Mouse (Mus musculus) lung, adult 18-20 months (tissue): ENCODE data around the gene Ggt7.
"Not testable (repeated sequence)": the region's sequence is repeated elsewhere in the genome, so short reads cannot be mapped to it uniquely, and the experiment has no call there.

Experiments
- DNase-seq, 2 experiments: peaks; one replicate each; pipeline ENCODE4 v3.0.0; 2022; ENCODE audit warnings: mixed read lengths in 2 of 2

Gene Ggt7

GRCm38 (mm10) chr2:155517455-155518423 is at the start of gene Ggt7, which contains the start of gene Acss2:
TSS of gene Ggt7 (minus strand) at chr2:155518237.
TSS of gene Acss2 (plus strand) at chr2:155517948.
- peak; percentile 100 for DNase-seq

GRCm38 (mm10) chr2:155567751-155568150 is 49.7 kb upstream of the Ggt7 start:
- no peak for DNase-seq

DNA sequence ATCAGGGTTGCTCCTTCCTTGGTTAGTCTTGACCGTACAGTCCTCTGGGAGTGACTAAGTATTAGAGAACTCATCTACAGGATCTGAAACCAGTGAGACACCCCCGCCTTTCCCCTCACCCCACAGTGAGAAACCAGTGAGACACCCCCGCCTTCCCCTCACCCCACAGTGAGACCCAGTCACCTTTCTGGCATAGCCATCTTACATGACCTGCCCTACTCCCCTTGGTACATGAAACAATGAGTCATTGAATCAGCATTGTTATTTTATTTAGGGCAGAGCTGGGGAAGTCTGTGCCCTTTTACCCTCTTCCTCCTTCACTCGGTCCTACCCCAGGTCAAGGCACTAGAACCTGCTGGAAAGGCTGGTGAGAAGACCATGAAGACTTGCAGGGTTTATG is 44.9 kb upstream of the Ggt7 start:
- no peak for DNase-seq

DNA sequence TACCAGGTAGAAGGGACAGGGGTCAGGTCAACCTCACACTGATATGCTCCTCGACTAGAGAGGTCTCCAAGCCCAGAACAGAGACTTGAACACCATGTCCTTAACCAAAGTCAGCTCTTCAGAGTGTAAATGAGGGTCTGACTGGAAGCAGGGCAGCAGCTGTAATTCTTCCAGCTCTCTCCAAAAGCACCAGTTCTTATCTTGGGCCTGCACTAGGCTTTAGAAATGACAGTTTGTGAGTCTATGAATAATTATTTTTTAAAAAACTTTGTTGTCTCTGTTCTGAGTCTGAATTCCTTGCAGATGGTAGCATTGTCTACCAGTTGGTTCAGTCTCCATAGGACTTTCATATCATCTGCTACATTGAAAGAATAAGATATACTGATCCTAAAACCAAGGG is 44.2 kb upstream of the Ggt7 start:
- no peak for DNase-seq

DNA sequence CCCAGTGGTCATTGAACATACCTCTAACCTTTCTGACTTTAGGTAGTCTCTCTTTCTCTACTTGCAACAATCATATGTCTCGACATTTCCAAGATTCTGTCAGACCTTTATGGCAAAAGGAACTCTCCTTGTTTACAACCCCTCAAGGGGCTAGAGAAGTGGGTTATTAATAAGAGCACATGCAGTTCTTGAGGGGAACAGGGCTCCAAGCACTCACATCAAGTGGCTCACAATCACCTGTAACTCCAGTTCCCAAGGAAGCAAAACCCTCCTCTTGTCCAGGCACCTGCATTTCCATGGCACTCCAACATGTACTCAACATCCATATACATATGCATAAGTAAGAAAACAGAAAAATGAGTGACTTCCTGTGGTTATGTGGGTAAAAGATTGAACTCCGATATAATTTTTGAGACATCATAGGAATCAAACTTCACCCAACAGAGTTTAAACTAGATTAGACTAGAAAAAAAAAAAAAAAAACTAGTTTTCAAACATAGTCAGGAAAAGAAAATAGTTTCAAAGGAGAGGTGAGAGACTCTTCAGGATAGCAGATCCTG is 36.5 kb upstream of the Ggt7 start:
- DNase-seq: peak in 1 of 2 experiments; percentile 37

DNA sequence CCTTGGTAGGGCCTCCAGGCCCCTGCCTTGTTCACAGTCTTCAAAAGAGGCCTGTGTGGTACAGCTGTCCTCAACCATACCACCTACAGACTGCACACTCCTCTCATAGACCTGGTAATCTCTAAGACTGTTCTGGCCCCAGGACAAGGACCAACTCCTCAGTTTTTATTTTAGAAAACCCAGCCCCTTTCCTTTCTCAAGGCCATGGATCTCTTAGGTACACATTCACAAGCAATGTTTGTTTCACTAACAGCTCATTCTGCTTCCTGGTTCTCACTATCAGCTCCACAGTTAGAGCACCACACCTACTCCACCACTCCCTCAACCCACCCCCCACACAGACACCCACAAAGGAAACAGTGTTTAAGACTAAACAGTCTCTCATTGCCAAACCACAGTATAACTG is 34.9 kb upstream of the Ggt7 start:
- DNase-seq: peak; percentile 39 to 59

DNA sequence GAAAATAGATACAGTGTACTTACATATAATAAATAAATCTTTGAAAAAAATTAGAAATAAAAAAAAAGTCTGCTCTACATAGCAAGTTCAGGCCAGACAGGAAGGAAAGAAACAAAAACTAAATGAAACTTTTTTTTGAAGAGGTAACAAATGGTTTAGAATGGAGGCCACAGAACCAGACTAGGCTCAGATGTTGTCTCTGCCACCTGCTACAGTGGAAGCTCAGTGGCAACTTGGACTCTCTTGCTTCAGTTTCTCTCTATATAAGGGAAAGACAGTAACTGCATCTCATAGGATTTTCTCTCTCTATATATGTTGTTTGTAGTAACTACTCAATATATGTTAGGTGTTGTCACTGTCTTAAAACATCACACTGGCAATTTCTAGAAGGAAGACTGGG is 34.3 kb upstream of the Ggt7 start:
- DNase-seq: no peak

- DNase-seq: no peak
Observed at GRCm38 (mm10) chr2:155546955-155547354, 28.9 kb upstream of the Ggt7 start.

DNA sequence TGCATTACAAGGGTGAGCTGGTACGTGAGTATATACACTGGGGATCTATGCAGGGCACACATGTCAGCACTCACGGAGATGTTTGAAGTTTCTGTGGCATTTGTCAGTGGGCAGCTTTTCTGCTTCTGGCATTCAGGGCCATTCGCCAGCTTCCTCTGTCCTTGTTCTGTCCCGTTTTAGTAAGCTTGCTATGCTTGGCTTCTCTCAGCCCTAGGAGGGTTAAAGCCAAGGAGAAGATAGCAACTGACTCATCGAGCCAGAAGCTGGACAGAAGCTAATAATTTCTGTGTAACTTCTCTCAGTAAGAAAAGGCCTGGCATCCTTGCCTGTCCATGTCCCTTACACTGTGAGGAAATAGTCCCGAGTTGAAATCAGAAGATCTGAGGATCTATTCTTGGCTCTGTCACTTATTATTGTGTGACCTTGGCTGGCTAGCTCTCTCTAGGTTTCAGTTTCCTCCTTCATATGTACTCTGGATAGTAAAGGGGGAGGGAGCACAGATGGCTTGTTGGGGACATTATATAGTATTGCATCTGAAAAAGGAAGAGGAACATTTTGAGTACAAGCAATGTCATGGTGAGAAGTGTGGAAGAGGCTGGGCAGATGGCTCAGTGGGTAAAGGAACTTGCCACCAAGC is 22.9 kb upstream of the Ggt7 start:
- DNase-seq: no peak

GRCm38 (mm10) chr2:155539696-155540095 is 21.7 kb upstream of the Ggt7 start:
- DNase-seq: no peak

DNA sequence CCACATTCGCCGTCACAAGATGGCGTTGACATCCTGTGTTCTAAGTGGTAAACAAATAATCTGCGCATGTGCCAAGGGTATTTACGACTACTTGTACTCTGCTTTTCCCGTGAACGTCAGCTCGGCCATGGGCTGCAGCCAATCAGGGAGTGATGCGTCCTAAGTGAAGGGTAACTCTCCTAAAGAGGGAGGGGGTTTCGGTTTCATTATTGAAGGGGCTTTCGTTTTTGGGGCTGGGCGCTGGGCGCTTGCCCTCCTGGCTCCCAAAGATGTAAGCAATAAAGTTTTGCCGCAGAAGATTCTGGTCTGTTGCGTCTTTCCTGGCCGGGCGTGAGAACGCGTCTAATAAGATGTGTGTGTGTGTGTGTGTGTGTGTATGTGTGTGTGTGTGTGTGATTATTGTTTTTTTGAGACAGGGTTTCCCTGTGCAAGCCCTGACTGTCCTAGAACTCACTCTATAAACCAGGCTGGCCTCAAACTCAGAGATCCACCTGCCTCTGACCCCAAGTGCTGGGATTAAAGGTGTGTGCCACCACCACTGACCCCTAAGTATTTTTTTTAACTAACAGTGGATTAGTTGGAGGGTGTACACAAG is 20.5 kb upstream of the Ggt7 start:
- DNase-seq: not testable (repeated sequence)

- DNase-seq: no peak
Observed at GRCm38 (mm10) chr2:155537761-155538462, 19.9 kb upstream of the Ggt7 start.

DNA sequence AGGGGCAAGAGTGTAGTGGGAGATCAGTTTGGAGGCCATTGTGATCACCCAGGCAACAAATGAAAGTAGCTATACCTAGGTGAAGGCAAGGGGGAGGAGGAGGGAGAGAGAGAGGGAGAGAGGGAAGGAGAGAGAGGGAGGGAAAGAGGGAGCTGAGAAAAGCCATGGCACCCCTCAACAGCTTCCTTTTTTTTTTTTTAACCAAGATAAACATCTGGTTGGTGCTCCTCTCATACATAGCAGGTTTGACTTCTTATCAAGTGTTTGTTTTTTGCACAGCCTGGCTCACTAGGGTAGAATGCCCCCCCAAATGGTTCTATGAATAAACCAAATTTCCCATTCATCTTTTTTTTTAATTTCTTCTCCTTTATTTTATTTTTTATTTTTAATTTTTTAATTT is 18.3 kb upstream of the Ggt7 start:
- DNase-seq: no peak

DNA sequence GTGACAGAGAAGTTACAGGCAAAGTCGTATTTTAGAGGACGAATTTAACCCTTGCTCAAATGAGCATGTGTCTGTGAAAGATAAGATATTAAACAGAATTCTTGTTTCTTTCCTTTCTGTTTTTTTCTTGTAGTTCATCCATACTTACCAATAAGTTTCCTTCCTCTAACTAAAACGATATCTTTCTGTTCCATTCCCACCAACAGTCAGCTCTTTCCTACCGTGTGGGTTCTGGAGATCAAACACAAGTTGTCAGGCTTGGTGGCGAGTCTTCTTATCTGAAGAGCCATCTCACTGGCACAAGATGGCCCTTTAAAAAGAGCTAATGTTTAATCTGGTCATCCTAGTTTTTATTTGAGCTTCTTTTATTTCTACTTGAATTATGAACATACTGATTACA is 9.3 kb upstream of the Ggt7 start:
- DNase-seq: no peak

GRCm38 (mm10) chr2:155524378-155524777 is 6.3 kb upstream of the Ggt7 start:
- no peak for DNase-seq

GRCm38 (mm10) chr2:155523706-155524105 is 5.7 kb upstream of the Ggt7 start:
- DNase-seq: no peak

GRCm38 (mm10) chr2:155518531-155519270 is 664 bp upstream of the Ggt7 start:
- no peak for DNase-seq

GRCm38 (mm10) chr2:155515941-155516340 is 2.1 kb downstream of the Ggt7 start:
- peak; percentile 62 to 71 for DNase-seq

DNA sequence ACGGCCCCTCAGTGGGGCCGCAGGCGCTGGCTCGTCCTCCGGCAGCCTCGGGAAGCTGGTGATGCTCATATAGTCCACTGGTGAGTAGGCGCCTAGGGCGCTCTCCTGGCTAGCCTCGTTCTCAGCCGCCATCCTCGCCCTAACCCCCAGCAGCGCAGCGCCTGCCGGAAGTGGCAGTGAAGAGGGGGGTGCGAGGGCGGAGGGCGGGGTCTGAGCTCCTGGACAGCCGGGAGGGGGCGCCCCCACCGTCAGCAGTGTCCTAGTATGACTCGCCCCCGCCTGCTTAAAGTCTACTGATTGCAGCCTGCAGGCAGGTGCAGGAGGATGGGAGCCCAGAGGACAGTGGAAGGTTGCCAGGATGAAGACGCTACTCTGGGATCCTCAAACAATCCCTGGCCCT is 3.4 kb downstream of the Ggt7 start:
- DNase-seq: peak; percentile 68 to 74

DNA sequence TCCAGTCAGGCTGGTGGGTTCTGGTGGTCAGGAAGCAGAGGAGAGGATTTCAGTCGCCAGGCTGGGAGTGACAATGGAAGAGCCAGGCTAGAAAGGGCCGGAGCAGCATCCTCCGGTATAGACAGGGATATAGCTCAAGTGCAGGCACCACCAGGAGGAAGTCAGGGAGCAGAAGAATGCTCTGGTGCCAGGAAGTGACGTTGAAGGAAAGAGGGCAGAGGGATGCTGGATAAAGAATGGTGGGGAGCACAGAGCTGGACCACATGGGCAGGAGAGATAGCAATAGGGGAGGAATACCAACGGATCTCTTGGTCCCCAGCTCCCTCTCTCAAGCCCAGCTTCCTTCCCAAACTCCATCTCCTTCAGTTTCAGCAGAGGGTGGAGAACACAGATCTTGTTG is 4.5 kb downstream of the Ggt7 start:
- no peak for DNase-seq

DNA sequence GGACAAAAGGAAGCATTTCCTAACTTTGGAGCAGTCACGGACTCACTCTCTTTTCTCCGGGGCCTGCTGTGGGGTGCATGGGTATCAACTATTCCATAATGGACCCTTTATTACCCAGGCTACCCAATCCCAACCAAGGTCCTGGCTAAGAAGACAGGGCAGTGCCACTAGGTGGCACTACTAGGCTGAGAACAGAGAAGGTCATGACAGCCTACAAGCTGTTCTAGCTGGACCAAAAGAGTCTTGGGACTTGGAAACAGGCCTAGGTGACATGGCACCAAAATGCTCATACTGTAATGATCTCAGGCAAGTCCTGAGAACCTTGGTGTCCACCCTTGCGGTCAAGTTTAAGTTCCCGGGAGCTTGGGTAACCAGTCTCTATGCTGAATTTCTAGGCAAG is 5.6 kb downstream of the Ggt7 start:
- peak; percentile 49 to 70 for DNase-seq
